Mouse (Mus musculus): ENCODE data around the gene Cd247.

The Cd247 gene

GRCm38 (mm10) chr1:165775518-165776294, 12.8 kb upstream of the Cd247 start:
- peak; percentile 42 to 55 for DNase-seq (ENCODE audit: low spot score in 2 of 2)

- DNase-seq (ENCODE audit: low spot score in 2 of 2) = peak in 1 of 2 experiments; percentile 38
Observed at GRCm38 (mm10) chr1:165779954-165780585, 8.4 kb upstream of the Cd247 start.

- DNase-seq (ENCODE audit: low spot score in 2 of 2) = peak in 1 of 2 experiments; percentile 18
Observed at GRCm38 (mm10) chr1:165780586-165781111, 7.8 kb upstream of the Cd247 start.

- DNase-seq (ENCODE audit: low spot score in 2 of 2) = no peak
Observed at GRCm38 (mm10) chr1:165781426-165781825, 7.1 kb upstream of the Cd247 start.

- no peak for DNase-seq (ENCODE audit: low spot score in 2 of 2)
Observed at GRCm38 (mm10) chr1:165781911-165782310, 6.6 kb upstream of the Cd247 start.

- no peak for DNase-seq (ENCODE audit: low spot score in 2 of 2)
Observed at GRCm38 (mm10) chr1:165786296-165786695, 2.2 kb upstream of the Cd247 start.

- no peak for DNase-seq (ENCODE audit: low spot score in 2 of 2)
Observed at GRCm38 (mm10) chr1:165789066-165789660, 682 bp downstream of the Cd247 start.

- no peak for DNase-seq (ENCODE audit: low spot score in 2 of 2)
Observed at GRCm38 (mm10) chr1:165789963-165790362, 1.5 kb downstream of the Cd247 start.

GRCm38 (mm10) chr1:165790461-165791210, 2.2 kb downstream of the Cd247 start:
- no peak for DNase-seq (ENCODE audit: low spot score in 2 of 2)

- DNase-seq (ENCODE audit: low spot score in 2 of 2) = no peak
Observed at GRCm38 (mm10) chr1:165791411-165791810, 2.9 kb downstream of the Cd247 start.

- DNase-seq (ENCODE audit: low spot score in 2 of 2) = no peak
Observed at GRCm38 (mm10) chr1:165801709-165802310, 13.3 kb downstream of the Cd247 start.

GRCm38 (mm10) chr1:165803107-165803506, 14.6 kb downstream of the Cd247 start:
- DNase-seq (ENCODE audit: low spot score in 2 of 2) = no peak

- no peak for DNase-seq (ENCODE audit: low spot score in 2 of 2)
Observed at GRCm38 (mm10) chr1:165804133-165804532, 15.7 kb downstream of the Cd247 start.

GRCm38 (mm10) chr1:165810633-165811032, 22.2 kb downstream of the Cd247 start:
- DNase-seq (ENCODE audit: low spot score in 2 of 2) = no peak

- no peak for DNase-seq (ENCODE audit: low spot score in 2 of 2)
Observed at GRCm38 (mm10) chr1:165811170-165811569, 22.7 kb downstream of the Cd247 start.

- DNase-seq (ENCODE audit: low spot score in 2 of 2) = no peak
Observed at GRCm38 (mm10) chr1:165812775-165813174, 24.3 kb downstream of the Cd247 start.

GRCm38 (mm10) chr1:165814116-165814515, 25.6 kb downstream of the Cd247 start:
- no peak for DNase-seq (ENCODE audit: low spot score in 2 of 2)

GRCm38 (mm10) chr1:165814521-165815278, 26.2 kb downstream of the Cd247 start:
- no peak for DNase-seq (ENCODE audit: low spot score in 2 of 2)

GRCm38 (mm10) chr1:165816391-165816790, 27.9 kb downstream of the Cd247 start:
- DNase-seq (ENCODE audit: low spot score in 2 of 2) = no peak

GRCm38 (mm10) chr1:165817264-165817663, 28.8 kb downstream of the Cd247 start:
- no peak for DNase-seq (ENCODE audit: low spot score in 2 of 2)
